Mouse (Mus musculus): ENCODE results near the gene 1700018F24Rik.
"Not testable (repeated sequence)": the region's sequence is repeated elsewhere in the genome, so short reads cannot be mapped to it uniquely, and the experiment has no call there.

1700018F24Rik gene

DNA sequence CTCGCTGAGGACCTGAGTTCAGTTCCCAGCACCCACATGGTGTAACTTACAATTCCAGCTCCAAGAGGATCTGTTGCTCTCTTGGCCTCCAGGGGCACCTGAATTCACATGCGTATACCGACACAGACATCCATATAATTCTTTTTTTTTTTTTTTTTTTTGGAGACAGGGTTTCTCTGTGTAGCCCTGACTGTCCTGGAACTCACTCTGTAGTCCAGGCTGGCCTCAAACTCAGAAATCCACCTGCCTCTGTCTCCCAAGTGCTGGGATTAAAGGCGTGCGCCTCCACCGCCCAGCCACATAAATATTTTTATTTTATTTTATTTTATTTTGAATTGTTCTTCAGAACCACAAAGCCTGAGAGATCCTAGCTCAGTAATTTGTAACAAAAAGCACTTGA lies 40.4 kb downstream of the 1700018F24Rik start:
- not testable (repeated sequence) for DNase-seq

DNA sequence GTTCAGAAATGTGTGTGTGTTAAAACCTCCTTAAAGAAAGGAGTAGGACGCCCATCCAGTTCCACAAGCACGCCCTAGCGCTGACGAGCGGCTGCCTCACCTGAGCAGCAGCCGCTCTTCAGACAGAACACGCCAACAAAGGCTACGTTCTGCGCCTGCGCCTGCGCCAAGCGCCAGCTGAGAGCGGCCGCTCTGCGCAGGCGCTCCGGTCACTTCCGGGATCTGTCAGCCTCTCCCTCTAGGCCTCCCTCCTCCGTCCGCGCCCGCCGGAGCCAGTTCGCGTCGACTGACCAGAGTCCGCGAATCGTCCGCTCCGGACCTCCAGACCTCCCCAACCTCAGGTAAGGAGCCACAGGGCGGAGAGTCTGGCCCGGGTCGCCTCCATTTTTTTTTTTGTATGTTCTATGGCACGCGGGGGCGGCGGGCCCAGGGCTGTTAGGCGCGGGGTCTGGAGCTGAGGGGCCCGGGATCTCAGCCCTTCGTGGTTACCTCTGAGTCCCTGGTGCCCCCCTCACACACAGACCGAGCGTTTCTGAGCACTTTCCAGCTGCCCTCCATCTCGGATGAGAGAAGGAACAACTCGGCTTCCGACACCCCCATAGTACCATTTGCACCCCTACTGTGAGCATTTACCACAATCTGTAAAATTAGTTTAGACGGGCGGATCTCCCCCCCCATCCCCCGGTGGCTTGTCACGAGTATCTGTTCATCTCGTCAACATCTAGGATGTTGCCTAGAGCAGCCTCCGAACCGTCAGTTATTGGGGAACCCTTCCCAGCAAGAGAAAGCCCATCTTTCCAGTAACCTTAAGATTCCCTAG lies 41.1 kb downstream of the 1700018F24Rik start, which contains the start of the genes Arpc1a and Kpna7:
Arpc1a (plus strand) TSS at position 199 of the 820 bp plus-strand sequence.
Kpna7 (minus strand) TSS at position 399 of the 820 bp plus-strand sequence.
- peak; percentile 88 to 89 for DNase-seq

DNA sequence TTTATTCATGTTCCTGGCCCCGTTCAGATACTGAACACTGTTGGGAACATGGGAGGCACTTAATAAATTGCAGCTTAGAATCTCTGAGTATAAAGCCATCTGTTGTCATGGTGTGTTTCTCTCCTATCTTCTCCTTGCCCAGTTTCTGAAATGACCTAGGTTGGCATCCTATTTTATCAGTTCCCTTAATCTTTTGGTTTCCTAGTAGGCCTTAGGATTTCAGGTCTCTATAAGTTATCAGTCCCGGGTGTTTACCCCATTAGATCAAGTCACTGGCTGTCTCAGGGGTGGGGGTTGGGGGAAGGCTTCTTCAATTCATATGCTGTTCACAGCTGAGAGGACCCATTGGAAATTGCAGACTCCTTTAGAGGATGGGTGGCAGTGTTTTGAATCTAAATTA lies 42.0 kb downstream of the 1700018F24Rik start:
- no peak for DNase-seq

DNA sequence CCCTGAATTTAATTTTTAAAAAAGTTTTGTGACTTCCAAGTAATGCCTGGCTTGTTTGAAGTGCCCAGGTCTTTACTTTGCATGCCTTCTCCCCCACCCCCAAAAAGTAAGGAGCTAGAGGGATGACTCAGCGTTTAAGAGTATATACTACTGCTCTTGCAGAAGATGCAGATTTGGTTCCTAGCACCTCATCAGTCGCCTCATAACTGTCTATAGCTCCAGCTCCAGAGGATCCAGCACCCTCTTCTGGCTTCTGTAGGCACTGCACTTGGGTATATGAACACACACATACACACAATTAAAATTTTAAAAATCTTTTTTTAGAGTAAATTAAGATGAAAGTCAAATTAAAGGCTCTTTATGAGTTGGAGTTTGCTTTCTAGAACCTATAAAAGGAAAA lies 45.4 kb downstream of the 1700018F24Rik start:
- DNase-seq, result no peak

DNA sequence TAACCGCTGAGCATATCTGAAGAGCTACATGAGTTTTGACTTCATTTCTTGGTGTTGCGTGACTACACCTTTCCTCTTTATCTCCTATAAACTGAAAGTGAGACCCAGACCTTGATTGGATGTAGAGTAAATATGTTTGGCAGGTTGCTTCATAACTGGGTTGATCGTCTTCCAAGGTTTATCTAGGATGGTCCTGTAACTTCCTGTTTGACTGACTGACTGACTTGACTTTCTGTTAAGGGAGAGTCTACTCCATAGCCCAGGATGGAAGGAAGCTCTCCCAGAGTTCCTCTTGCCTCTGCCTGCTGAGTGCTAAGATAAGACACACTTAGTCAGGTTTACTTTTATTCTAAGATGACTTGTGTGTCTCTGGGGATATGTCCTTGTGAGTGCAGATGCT lies 47.1 kb downstream of the 1700018F24Rik start:
- DNase-seq, result no peak
